Mouse (Mus musculus) G1E (cell line): ENCODE measurements at regions not wholly inside any gene's neighbourhood (a gene's known extent, or its start where the extent isn't known, plus 50 kb on each side); places are given as distances from the start of the nearest gene placed in this dataset.

Experiments
- CTCF ChIP-seq: IDR thresholded peaks from 2 replicates; pipeline ENCODE4 v1.5.1; 2012; ENCODE audit warnings: low read depth, low read length, inconsistent platforms, mixed read lengths
- POLR2AphosphoS5 ChIP-seq: IDR thresholded peaks from 2 replicates; pipeline ENCODE4 v1.6.1; 2012; ENCODE audit warnings: low read depth, low read length, inconsistent platforms; ENCODE audit not compliant: insufficient replicate concordance
- TAL1 ChIP-seq: conservative IDR thresholded peaks from 2 replicates; pipeline ENCODE4 v1.6.1; 2012; ENCODE audit warnings: low read depth, low read length, inconsistent platforms, mixed read lengths

GRCm38 (mm10) chr3:130796531-130796930 is 66.3 kb upstream of the Rpl34 start:
- TF ChIP-seq TAL1 (no peak), POLR2AphosphoS5 (no peak), CTCF (no peak)
